Mouse (Mus musculus) C2C12 (cell line): ENCODE measurements around the gene Fsip1.

ENCODE experiments used
- CEBPB ChIP-seq: IDR thresholded peaks from one replicate; pipeline ENCODE4 v1.6.1; 2011; ENCODE audit warnings: low read depth, mild to moderate bottlenecking, control low read depth, moderate library complexity
- CTCF ChIP-seq: IDR thresholded peaks from one replicate; pipeline ENCODE4 v1.5.1; 2011; ENCODE audit not compliant: control insufficient read depth, insufficient read depth, insufficient read length
- FOSL1 ChIP-seq: IDR thresholded peaks from one replicate; pipeline ENCODE4 v1.8.0; 2011; ENCODE audit warnings: mild to moderate bottlenecking, low read length; ENCODE audit not compliant: poor library complexity, insufficient read depth, severe bottlenecking
- MAX ChIP-seq: IDR thresholded peaks from one replicate; pipeline ENCODE4 v1.6.1; 2011; ENCODE audit warnings: mild to moderate bottlenecking, control low read depth
- MYOD1 ChIP-seq: IDR thresholded peaks from one replicate; pipeline ENCODE4 v1.6.1; 2011; ENCODE audit warnings: low read depth; ENCODE audit not compliant: control insufficient read depth, insufficient read length

DNA sequence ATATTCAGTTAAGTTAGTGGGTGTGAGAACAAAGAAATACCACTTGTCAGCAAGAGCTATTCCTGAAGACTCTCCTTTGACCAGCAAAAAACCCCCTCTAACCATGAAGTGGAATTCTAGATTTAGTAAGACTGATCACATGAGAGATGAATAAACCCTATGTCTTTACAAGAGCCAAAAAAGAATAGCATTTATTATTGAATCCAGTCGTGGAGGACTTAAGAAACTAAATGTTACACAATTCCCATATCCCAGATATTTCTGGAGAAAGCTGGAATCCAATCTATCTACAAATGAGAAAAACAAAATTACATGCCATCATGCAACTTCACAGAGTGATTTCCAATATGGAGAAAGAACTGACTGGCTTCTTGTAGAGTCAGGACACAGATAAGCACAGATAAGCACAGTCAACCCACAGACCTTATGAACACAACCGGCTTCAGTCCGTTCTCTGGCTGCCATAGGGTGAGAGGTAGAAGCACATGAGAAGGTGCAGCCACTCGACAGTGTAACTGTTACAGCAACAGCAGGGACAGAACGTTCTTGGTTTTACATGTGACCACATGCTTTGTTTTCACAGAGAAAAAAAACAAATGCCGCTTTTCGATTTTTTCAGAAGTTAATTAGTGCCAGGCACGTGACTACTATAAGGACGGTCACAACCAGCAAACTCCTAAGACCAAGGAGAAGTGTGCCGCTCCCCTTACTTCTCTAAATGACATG lies 31.3 kb downstream of the Fsip1 start:
- TF ChIP-seq FOSL1 = no peak
- no peak for TF ChIP-seq CTCF
- TF ChIP-seq MYOD1 = no peak
- TF ChIP-seq MAX = no peak
- no peak for TF ChIP-seq CEBPB
